Mouse (Mus musculus) adrenal gland, adult (tissue): ENCODE data around the gene Epb41l3.

Experiments used
- DNase-seq, 2 experiments: peaks; one replicate each; pipeline ENCODE4 v3.0.0; 2022 to 2023; ENCODE audit warnings: low spot score in 1 of 2; ENCODE audit not compliant: inconsistent age in 2 of 2

The Epb41l3 gene

DNA sequence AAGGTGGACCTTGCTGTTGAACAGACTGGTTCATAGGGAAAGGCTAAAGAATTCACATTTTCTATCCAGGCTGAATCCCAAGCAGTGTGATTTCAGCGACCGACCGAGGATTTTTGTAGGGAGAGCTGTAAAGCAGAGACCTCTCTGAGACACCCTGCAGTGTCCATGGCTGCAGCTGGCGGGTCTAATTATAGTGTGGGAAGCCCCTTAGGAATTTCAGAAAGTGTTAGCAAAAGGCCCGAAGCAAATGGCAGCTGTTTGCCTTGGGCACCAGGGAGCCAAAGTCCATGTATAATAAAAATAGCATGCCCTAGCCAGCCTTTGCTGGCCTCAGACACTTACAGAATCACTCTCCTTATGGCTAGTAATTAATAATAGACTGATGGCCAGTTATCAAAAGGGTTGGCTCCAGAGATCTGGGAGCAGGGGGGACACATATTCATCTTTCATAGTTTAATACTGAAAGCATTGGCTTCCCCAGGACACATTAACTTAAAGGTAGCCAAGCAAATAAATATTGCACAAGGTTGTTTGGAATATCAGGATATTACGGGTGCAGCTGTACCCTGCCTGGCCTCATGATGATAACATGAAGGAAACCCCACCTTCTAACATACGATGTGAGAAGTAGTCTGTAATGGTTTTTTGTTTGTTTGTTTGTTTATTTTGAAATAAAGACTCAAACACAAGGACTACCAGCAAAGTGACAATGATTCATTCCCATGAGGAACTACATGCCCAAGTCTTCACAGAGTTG lies 106.3 kb downstream of the Epb41l3 start:
- DNase-seq = no peak

DNA sequence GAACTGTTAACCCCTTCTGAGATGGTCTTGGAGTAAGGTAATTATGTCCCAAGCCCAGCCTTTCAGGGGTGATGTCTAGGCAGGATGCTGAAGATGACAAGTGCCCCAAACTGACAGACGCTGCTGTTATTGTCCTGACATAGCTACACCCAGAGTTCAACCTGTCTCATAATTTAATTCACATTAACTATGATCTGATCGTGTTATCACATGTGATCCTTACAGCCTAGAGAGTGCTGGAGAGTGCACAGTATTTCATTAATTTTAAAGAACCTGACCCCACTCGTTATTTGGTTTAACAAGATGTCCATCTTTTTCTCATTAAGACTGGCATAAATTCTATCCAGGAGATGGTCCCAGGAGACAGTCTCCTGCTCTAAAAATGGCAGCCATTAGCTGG lies 112.3 kb downstream of the Epb41l3 start:
- no peak for DNase-seq

DNA sequence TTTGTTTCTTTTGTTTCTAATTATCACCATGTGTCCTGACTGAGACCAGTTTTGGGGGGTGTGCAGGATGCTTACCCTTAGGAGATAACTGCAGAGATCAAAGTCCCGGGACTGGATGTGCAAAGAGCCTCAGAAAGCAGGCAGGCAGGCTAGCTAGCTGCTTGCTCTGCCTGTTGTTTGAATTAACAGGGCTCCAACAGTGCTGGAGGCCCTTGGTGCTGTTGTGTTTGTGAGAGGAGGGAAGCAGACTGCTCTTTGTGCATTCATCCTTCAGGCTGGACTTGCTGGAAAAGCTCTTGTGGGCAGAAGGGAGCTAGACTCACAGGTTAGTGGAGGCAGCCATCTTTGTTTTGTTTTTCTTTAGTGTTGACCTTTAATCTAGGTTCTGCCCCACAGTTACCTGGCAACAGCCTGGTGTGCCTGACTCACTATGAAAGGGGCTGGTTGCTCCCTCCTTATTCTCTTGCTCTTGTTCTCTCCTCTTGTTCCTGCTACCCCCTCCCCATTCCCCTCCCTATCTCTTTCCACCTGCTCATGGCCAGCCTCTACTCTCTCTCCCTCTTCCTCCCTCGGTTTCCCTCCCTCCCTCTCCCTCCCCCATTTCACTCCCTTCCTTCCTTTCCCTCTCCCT lies 117.5 kb downstream of the Epb41l3 start:
- DNase-seq = peak in 1 of 2 experiments; percentile 35

DNA sequence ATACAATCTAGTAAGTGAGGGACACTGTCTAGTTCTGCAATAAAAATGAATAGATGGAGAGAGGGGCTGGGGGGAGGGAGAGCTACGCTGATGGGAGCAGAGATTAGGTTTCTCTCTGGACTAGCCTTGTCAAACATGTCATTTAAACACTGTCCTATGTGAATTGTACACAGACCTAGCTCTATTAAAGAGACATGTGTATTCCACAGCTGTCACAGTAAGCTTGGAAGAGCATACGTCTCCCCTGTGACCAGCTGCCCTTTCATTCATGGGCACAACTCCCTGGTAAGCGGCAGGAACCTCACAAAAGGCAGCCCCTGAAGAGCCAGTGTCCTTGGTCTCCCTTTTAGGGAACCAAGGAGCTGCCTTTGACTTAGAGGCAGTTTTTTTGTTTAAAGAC lies 119.1 kb downstream of the Epb41l3 start:
- no peak for DNase-seq

DNA sequence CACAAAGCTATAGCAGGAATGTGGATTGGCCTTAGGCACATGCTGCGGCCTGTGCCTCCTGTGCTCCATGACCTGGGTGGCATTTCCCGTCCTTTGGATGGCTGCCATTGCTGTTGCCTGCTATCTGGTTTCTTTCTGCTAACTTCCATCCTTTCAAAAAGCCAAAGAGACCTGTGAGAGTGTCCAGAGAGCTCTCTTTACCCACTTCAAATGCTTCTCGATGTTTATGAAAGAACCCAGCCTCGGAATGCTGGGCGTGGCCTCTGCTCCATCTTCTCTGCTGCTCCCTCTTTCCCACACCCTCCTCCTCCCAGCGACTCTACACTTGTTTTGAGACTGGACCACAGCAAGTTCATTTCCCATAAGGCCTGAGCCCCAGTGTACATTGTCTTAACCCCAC lies 120.3 kb downstream of the Epb41l3 start:
- DNase-seq = no peak

DNA sequence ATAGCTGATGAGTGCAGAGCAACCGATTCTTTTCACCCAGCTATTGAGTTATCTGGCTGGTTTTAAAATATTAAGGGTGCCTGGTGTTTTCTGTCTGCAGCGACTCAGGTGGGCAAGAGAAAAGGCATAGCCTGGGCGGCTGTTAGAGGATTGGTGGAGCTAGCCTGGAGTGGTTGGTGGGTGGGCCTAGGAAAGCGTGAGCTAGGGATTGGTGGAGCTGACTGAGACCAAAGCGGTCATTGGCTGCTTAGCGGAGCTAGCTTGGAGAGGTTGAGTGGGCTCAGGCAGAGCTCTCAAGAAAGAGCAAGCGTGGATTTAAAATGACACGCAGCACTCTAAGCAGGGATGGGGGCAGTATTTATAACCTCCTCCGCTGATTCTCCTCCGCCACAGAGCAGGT lies 121.2 kb downstream of the Epb41l3 start:
- no peak for DNase-seq

DNA sequence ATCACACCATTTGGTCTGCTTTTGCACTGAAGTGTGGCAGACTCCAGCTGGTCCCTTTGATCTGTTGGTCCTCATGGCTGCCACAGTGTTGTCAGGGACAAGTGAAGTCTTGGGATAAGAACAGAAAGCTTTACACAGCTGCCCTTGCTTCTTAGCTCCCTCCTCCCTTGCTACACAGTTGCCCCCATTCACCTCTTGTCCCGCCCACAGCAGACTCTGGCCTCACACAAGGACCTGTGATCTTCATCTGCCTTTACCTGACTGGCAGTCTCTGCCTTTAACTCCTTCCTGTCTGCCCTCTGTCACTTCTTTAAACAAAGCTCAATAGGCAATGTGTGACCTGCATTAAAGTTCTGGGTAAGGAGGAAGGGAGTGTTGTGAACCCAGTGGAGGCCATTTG lies 123.3 kb downstream of the Epb41l3 start:
- no peak for DNase-seq

DNA sequence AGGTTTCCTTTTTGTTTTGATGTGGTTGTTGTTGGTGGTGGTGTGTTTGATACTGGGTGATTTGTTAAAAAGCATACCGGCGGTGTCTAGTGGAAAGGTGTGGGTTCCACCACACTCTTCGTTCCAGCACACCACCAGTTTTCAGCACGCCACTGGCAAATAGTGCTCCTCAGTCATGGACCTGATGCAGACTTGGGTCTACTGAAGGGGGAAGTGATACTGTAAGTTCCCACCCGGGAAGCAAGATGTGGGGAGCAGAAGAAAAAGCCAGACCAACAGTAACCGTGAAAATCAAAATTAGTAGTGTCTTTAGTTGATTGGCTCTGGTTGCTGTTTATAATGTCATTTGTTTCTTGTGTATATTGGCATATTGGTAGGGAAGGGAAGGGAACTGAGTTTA lies 124.3 kb downstream of the Epb41l3 start:
- DNase-seq = no peak

DNA sequence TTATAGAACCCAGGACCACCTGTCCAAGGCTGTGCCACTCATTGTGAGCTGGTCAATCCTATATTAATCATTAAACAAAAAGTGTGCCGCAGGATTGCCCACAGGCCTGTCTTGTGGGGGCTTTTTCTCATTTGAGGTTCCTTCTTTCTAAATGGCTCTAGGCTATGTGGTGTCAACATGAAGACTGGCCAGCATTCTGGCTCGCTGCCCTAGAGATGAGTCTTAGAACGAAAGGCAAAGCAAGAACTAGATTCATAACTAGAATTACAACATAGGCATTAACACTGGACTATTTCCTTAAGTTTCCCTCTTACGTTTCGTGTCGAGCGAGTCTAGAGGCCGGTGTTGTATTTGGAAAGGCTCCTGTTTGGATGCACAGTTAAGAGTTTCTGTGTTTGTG lies 125.5 kb downstream of the Epb41l3 start:
- no peak for DNase-seq

DNA sequence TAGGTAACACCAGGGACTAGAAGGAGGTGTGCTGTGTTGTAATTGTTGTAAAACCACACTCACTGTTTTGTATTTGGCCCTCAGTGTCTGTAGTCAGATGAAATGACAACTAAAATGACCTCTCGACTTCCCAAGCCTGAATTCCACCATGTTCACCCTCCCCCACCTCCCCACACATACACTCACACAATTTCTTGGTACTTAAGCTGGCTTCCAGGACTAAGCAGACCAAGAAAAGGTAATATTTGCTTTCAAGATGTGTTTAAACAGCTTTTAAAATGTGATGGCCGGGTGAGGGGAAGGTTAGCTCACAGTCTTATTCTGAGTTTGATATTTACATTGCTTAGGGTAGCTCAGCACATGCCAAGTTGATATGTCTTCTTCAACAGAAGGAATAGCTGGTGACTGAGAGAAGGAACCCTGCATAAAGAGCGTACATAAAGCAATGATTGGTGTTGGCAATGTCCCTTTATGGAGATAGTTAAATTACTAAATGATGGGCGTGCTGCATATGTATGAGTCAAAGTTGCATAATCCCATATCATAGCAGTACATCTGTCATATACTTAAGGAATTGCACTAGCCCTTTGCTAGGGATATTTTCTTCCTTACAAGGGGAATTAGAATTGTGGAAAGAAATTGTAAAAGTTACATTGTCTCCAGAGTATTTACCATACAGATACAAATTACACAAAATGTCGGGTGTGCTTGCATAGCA lies 130.0 kb downstream of the Epb41l3 start:
- DNase-seq = no peak

DNA sequence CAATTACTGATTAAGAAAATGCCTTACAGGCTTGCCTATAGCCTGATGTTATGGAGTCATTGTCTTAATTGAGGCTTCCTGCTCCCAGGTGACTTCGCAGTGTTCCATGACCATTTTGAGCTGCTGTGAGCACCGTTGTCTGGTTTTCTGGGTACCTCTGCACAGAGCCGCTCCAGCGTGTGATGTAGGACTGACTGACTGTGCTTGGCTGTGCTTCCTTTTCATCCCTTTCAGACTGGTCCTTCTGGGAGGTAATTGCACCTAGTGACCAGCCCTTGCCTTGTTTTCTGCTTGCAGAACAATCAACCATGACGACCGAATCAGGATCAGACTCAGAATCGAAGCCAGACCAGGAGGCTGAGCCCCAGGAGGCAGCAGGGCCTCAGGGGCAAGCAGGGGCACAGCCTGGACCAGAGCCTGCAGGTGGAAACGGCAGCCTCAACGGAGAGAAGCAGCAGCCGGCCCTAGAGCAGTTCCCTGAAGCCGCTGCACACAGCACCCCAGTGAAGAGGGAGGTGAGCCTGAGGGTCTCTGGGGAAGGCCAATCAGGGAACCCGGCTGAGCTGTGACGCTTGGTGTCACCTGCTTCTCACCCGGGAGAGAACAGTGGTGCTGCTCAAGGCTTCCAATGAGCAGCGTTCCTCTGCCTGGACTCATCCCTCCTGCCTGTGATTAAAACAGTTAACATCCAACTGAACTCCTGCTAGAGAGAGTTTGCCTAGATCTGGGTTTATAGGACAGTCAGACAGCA lies 132.3 kb downstream of the Epb41l3 start:
- no peak for DNase-seq

DNA sequence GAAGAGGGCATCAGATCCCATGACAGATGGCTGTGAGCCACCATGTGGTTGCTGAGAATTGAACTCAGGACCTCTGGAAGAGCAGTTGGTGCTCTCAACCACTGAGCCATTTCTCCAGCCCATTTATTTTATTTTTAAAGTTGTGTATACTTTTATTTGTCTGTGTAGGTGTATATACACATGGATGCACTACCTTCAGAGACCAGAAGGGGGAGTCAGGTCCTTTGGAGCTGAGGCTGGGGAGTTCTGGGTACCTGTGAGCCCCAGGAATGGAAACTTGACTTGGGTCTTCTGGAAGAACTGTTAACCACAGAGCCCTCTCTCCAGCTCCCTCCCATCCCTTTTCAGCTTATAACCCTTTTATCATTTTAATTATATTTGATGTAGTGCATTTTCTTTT lies 135.6 kb downstream of the Epb41l3 start:
- DNase-seq = no peak

DNA sequence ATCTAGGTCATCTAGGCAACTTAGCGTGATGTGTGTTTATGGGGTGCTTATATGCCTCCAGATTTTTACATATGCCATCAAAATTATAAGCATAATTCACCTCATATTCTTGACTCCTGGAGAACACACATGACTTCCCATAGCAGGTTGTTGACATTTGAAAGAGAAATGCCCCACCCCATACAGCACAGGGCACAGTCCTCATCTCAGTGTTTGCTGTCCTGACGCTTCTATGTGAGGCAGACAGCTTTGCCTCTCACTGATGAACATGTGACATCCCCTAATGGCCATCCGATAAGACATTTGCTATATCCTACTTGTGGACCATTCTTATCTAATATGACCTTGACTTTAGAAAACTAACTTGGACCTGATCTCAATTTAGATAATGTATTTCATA lies 140.6 kb downstream of the Epb41l3 start:
- no peak for DNase-seq

DNA sequence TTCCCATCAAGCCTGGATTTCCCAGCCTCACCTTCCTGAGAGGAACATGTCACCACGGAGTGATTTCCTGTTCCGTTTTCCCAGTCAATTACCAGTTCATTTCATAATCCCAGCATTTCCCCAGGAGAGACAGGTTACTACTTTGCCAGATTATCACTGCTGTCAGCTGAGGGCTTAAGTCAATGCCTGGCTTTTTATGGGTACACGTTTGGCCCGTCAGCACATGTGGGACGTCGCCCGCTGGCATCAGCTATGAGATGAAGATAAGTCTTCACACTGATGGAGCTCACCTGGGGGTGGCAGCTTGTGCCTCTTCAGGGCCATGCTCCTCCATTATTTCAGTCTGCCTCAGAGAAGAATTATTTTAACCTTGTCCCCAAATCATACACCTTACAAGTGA lies 145.4 kb downstream of the Epb41l3 start:
- no peak for DNase-seq

DNA sequence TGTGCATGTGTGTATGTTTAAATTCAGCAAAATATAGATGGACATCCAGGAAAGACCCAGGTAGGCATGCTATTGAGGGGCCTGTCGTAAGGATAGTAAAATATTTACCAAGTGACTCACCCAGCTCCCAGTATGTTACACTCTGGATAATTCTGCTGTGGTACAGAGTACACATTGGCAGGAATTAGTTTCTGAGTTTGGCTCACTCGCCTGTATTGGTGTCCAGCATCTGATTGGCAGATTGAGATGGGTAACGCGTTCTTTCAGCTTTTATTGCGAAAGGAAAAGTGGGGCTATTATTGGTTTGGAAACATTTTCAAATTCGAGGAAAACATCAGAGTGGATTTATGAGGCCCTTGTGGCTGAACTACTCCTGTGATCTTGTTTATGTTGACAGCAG lies 145.9 kb downstream of the Epb41l3 start:
- no peak for DNase-seq

DNA sequence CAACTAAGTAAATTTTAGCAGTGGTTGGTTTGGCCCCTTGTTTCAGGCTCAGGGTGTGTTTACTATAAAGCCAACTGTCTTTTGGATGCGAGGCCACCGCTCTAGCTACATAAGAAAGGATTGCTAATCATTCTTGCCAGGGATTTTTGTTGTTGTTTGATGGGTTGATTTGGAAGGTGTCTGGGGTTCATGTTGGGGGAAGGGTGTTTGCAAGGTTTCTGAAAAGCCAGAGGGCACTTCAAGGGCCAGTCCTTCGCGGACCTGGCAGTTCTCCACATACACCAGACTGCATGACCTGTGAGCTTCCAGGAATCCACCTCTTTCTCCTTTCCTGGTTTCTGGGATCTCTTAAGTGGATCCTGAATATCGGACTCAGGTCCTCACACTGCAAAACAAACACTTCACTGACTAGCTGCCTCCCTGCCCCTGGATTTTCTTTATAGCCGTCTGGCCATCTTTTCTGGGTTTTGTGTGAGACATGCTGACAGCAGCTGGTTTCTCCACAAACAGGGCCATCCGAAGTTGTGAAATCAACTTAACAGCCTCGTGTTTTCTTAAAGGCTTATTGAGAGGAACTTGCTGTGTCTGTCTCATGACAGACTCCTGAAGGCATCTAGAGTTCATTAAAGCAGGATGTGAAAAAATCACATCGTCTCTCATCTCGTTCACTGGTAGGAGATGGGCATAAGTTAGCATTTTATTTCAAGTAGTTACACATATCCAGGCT lies 146.6 kb downstream of the Epb41l3 start:
- no peak for DNase-seq

DNA sequence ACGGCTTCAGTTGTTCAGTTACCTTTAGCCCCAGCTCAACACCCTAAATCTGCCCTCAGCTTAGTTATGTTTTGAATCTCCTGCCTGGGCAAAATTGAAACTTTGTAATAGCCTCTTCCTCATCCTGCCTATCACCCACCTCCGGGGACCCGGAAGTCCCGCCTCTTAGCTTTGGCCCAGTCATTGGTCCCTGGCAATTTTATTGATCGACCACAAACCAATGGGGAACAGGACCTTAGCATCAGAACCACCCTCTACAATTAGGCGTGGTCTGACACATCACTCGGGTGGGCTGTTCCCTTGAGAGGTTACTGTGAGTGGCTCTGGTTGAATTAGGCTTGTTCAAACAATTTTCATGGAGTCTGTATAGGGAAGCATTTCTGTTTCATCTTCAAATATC lies 150.5 kb downstream of the Epb41l3 start:
- no peak for DNase-seq

DNA sequence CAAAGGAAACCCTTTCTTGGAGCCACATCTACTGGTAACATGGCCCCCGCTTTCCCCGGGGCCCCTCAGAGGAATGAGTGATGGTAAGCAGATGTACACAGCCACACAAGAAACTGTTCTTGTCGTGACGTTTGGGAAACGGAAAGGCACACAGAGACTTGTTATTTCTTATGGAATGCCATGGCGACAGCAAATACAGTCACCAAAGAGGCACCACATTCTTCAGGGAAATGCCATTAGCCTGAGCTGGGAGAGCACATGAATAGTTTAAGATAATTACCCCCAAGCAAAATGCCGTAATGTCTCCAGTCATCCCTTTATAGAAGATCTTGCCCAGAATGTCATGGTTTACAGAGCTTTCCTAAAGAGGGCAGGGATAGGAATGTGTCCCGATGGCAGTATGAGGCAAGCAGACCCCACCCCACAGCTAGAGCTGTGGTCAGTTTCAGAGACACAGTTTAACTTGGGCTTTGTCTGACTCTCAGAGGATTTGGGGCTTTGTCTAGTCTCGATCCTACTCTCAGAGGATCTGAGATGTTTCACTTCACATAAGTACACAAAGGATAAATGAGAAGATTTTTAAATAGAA lies 152.0 kb downstream of the Epb41l3 start:
- DNase-seq = no peak

DNA sequence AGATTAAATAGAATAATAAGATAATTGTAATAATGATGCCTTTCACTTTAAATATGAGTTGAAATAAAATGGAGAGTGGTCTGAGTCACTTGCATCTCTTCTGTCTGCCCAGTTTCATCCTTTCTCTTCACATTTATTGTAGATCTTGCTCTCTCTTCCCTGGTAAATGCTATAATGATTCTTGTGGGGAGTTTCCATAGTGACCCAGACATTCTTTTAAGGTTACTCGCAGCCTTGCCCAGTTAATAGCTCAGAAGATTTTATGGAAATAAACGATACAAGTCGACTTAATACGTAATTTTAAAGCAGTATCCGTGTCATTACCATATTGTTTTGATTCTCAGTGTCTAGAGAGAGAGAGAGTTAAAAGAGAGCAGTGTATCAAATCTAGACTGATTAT lies 154.0 kb downstream of the Epb41l3 start:
- no peak for DNase-seq

DNA sequence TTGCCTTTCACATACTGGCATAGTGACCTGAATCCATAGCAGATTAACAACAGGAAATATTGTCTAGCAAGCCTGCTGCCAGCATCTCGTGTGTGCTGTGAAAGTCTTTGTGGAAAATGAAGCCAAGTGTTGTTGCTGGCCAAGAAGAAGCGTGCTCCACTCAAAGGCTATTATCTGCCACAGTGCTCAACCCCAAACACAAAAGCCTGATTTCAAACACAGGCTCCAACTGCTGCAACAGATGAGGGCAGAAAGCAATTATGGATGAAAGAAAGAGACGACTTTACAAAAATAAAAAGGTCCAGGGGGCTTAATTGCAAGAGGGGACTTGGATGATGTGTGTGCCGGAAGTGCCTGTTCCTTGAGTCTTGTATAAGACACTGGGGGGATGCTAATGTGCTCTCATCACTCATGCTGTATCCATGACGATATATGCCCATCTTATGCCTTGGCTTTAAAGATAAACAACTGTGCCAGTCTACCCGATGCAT lies 154.7 kb downstream of the Epb41l3 start:
- DNase-seq = no peak
